Mouse (Mus musculus) forebrain, embryonic 15.5 days (tissue): ENCODE results near the gene Gm6034. TPM values are rescaled to one million over a fixed set of nuclear protein-coding genes. Genes with fewer than 3 reads are reported as not detected.
"Not testable (repeated sequence)": the region's sequence is repeated elsewhere in the genome, so short reads cannot be mapped to it uniquely, and the experiment has no call there.

ENCODE experiments used
- ATAC-seq: fragments of 200-750 bp; cut with Nextera tagmentation; replicated peaks from 2 replicates; pipeline ENCODE4 v1.8.0; 2017; ENCODE audit warnings: mild to moderate bottlenecking, moderate TSS enrichment, moderate library complexity
- H3K27ac ChIP-seq: fragments of 300-500 bp; sonication (generic); replicated peaks from 2 replicates; pipeline ENCODE4 v1.5.1; 2015; ENCODE audit warnings: mild to moderate bottlenecking, inconsistent platforms
- H3K27me3 ChIP-seq: fragments of 300-500 bp; sonication (generic); 2 replicates; pipeline ENCODE4 v1.6.1; 2015; ENCODE audit warnings: inconsistent platforms
- H3K36me3 ChIP-seq: fragments of 300-500 bp; sonication (generic); 2 replicates; pipeline ENCODE4 v1.6.1; 2015; ENCODE audit warnings: mild to moderate bottlenecking, inconsistent platforms
- H3K4me1 ChIP-seq: fragments of 300-500 bp; sonication (generic); 2 replicates; pipeline ENCODE4 v1.6.1; 2015; ENCODE audit warnings: inconsistent platforms
- H3K4me2 ChIP-seq: fragments of 300-500 bp; sonication (generic); replicated peaks from 2 replicates; pipeline ENCODE4 v1.6.1; 2015; ENCODE audit warnings: mild to moderate bottlenecking, inconsistent platforms
- H3K4me3 ChIP-seq: fragments of 300-500 bp; sonication (generic); 2 replicates; pipeline ENCODE4 v1.5.1; 2015; ENCODE audit warnings: mild to moderate bottlenecking, inconsistent platforms
- H3K9ac ChIP-seq: fragments of 300-500 bp; sonication (generic); replicated peaks from 2 replicates; pipeline ENCODE4 v1.6.1; 2015; ENCODE audit warnings: mild to moderate bottlenecking, inconsistent platforms
- H3K9me3 ChIP-seq: fragments of 300-500 bp; sonication (generic); 2 replicates; pipeline ENCODE4 v1.6.1; 2016; ENCODE audit warnings: inconsistent platforms
- WGBS: fragments of 180-500 bp; shearing (Covaris S2); methylation state at CpG from one replicate; pipeline ENCODE4 v1.1.7; 2015; ENCODE audit warnings: mixed read lengths; 5-methylcytosine and 5-hydroxymethylcytosine counted together
- polyA plus RNA-seq: library from polyadenylated mRNA; unstranded; fragments of >200 nt; fragmentation: Nextera tagmentation; extraction: Ambion mirVana; gene quantifications from 2 replicates; pipeline ENCODE4 v1.2.1, GENCODE M21; 2015

The Gm6034 gene
- polyA plus RNA-seq, 1 experiment from 2014 or later = not detected

GRCm38 (mm10) chr17:36093936-36094335, 51.2 kb downstream of the Gm6034 start:
- Histone ChIP-seq H3K4me1 (no peaks in the 10 kb centered on the region), H3K4me3 (no peak overlapping the region), H3K36me3 (no peaks in the 10 kb centered on the region), H3K9me3 (no peaks in the 10 kb centered on the region), H3K4me2 (no peak overlapping the region), H3K27me3 (no peaks in the 10 kb centered on the region), H3K27ac (no peak overlapping the region), H3K9ac (no peak overlapping the region)
- 19% methylated on average over 3 of the region's 3 CpGs for WGBS
- no peak for ATAC-seq

- not testable (repeated sequence) for H3K36me3 ChIP-seq, H3K4me1 ChIP-seq, H3K4me3 ChIP-seq, H3K27me3 ChIP-seq, H3K9ac ChIP-seq, H3K27ac ChIP-seq, ATAC-seq, H3K4me2 ChIP-seq, H3K9me3 ChIP-seq
- WGBS = 38% methylated on average over 2 of the region's 2 CpGs
Observed at GRCm38 (mm10) chr17:36099603-36100002, 56.8 kb downstream of the Gm6034 start.

GRCm38 (mm10) chr17:36102091-36102490, 59.3 kb downstream of the Gm6034 start:
- not testable (repeated sequence) for H3K4me2 ChIP-seq, ATAC-seq, H3K36me3 ChIP-seq, H3K27ac ChIP-seq, H3K27me3 ChIP-seq, H3K4me3 ChIP-seq, H3K4me1 ChIP-seq, H3K9me3 ChIP-seq, H3K9ac ChIP-seq
- 67% methylated on average over 12 of the region's 12 CpGs for whole genome bisulfite sequencing

Other genes starting within 250 kb of the Gm6034 start
- gene Ier3, start 221.3 kb upstream of the Gm6034 start, polyA plus RNA-seq = 7.3 and 8.1 TPM in 2 replicates
- 68.3 and 75.1 TPM in 2 replicates for gene Flot1, start 219.7 kb upstream of the Gm6034 start, polyA plus RNA-seq
- 1,924 and 1,932 TPM in 2 replicates for gene Tubb5, start 204.7 kb upstream of the Gm6034 start, polyA plus RNA-seq
- 11.7 TPM in 2 replicates for gene Mdc1, start 201.4 kb upstream of the Gm6034 start, polyA plus RNA-seq
- 24.5 and 28.3 TPM in 2 replicates for gene Nrm, start 181.6 kb upstream of the Gm6034 start, polyA plus RNA-seq
- 20.8 and 21.9 TPM in 2 replicates for gene Ppp1r18, start 177.4 kb upstream of the Gm6034 start, polyA plus RNA-seq
- gene Dhx16, start 163.1 kb upstream of the Gm6034 start, polyA plus RNA-seq = 36.3 and 38.0 TPM in 2 replicates
- gene 2310061I04Rik, start 145.5 kb upstream of the Gm6034 start, polyA plus RNA-seq = 37.9 and 41.5 TPM in 2 replicates
- 421 and 435 TPM in 2 replicates for gene Atat1, start 132.9 kb upstream of the Gm6034 start, polyA plus RNA-seq
- gene Mrps18b, start 126.6 kb upstream of the Gm6034 start, polyA plus RNA-seq = 53.1 and 54.1 TPM in 2 replicates
- 51.5 and 53.9 TPM in 2 replicates for gene Ppp1r10, start 126.5 kb upstream of the Gm6034 start, polyA plus RNA-seq
- gene Abcf1, start 73.2 kb upstream of the Gm6034 start, polyA plus RNA-seq = 88.3 and 90.3 TPM in 2 replicates
- gene Gnl1, start 63.1 kb upstream of the Gm6034 start, polyA plus RNA-seq = 57.0 and 59.2 TPM in 2 replicates
- 76.8 and 92.2 TPM in 2 replicates for gene Prr3, start 62.7 kb upstream of the Gm6034 start, polyA plus RNA-seq
- gene H2-T24, start 22.4 kb upstream of the Gm6034 start, polyA plus RNA-seq = 5.4 and 5.8 TPM in 2 replicates
- 6.9 and 7.0 TPM in 2 replicates for gene H2-T23, start 10.1 kb upstream of the Gm6034 start, polyA plus RNA-seq
- gene H2-T22, start 214 bp upstream of the Gm6034 start, polyA plus RNA-seq = 5.8 and 5.9 TPM in 2 replicates
- not detected in 2 replicates for gene Gm11127, start 15.4 kb downstream of the Gm6034 start, polyA plus RNA-seq
- not detected in 2 replicates for gene Gm19684, start 78.7 kb downstream of the Gm6034 start, polyA plus RNA-seq
- not detected in 2 replicates for gene Gm7030, start 86.5 kb downstream of the Gm6034 start, polyA plus RNA-seq
- not detected in 2 replicates for gene Gm8909, start 125.6 kb downstream of the Gm6034 start, polyA plus RNA-seq
- not detected in 2 replicates for gene H2-T3, start 147.3 kb downstream of the Gm6034 start, polyA plus RNA-seq
- gene Rpp21, start 215.1 kb downstream of the Gm6034 start, polyA plus RNA-seq = 101 and 105 TPM in 2 replicates
- 25.7 and 26.4 TPM in 2 replicates for gene Trim39, start 229.3 kb downstream of the Gm6034 start, polyA plus RNA-seq
- not detected in 2 replicates for gene H2-M10.2, start 243.5 kb downstream of the Gm6034 start, polyA plus RNA-seq